Mouse (Mus musculus) kidney, embryonic 14.5 days (tissue): ENCODE measurements around the gene Krtap3-3. TPM values are rescaled to one million over a fixed set of nuclear protein-coding genes. Genes with fewer than 3 reads are reported as not detected.

Experiments
- ATAC-seq: fragments of 200-750 bp; cut with Nextera tagmentation; 2 replicates; pipeline ENCODE4 v1.8.0; 2017; ENCODE audit warnings: moderate number of reproducible peaks, mild to moderate bottlenecking, moderate TSS enrichment, moderate library complexity; ENCODE audit not compliant: low FRiP score, low TSS enrichment
- H3K27ac ChIP-seq: fragments of 300-500 bp; sonication (generic); 2 replicates; pipeline ENCODE4 v1.5.1; 2014; ENCODE audit warnings: low read depth, mild to moderate bottlenecking, low read length, moderate library complexity, mixed read lengths
- H3K27me3 ChIP-seq: fragments of 300-500 bp; sonication (generic); 2 replicates; pipeline ENCODE4 v1.6.1; 2014; ENCODE audit warnings: mild to moderate bottlenecking, low read length; ENCODE audit not compliant: control insufficient read depth, insufficient read depth
- H3K36me3 ChIP-seq: fragments of 300-500 bp; sonication (generic); 2 replicates; pipeline ENCODE4 v1.6.1; 2014; ENCODE audit warnings: low read length, mixed read lengths; ENCODE audit not compliant: control insufficient read depth, insufficient read depth
- H3K4me1 ChIP-seq: fragments of 300-500 bp; sonication (generic); 2 replicates; pipeline ENCODE4 v1.6.1; 2014; ENCODE audit warnings: low read length, mixed read lengths; ENCODE audit not compliant: control insufficient read depth, insufficient read depth
- H3K4me2 ChIP-seq: fragments of 300-500 bp; sonication (generic); replicated peaks from 2 replicates; pipeline ENCODE4 v1.6.1; 2014; ENCODE audit warnings: low read depth, mild to moderate bottlenecking, low read length
- H3K4me3 ChIP-seq: fragments of 300-500 bp; sonication (generic); 2 replicates; pipeline ENCODE4 v1.5.1; 2014; ENCODE audit warnings: mild to moderate bottlenecking, low read length
- H3K9ac ChIP-seq: fragments of 300-500 bp; sonication (generic); 2 replicates; pipeline ENCODE4 v1.6.1; 2014; ENCODE audit warnings: low read depth, mild to moderate bottlenecking, low read length, moderate library complexity
- H3K9me3 ChIP-seq: fragments of 300-500 bp; sonication (generic); 2 replicates; pipeline ENCODE4 v1.6.1; 2016; ENCODE audit warnings: low read length; ENCODE audit not compliant: control insufficient read depth
- WGBS: fragments of 180-500 bp; shearing (Covaris S2); extraction: QIAGEN DNeasy Blood & Tissue Kit; methylation state at CpG from one replicate; pipeline ENCODE4 v1.1.7; 2014; 5-methylcytosine and 5-hydroxymethylcytosine counted together
- polyA plus RNA-seq: library from polyadenylated mRNA; unstranded; fragments of >200 nt; fragmentation: Nextera tagmentation; extraction: Ambion mirVana; gene quantifications from 2 replicates; pipeline ENCODE4 v1.2.1, GENCODE M21; 2014

The Krtap3-3 gene
- polyA plus RNA-seq, 1 experiment from 2014 or later: not detected

DNA sequence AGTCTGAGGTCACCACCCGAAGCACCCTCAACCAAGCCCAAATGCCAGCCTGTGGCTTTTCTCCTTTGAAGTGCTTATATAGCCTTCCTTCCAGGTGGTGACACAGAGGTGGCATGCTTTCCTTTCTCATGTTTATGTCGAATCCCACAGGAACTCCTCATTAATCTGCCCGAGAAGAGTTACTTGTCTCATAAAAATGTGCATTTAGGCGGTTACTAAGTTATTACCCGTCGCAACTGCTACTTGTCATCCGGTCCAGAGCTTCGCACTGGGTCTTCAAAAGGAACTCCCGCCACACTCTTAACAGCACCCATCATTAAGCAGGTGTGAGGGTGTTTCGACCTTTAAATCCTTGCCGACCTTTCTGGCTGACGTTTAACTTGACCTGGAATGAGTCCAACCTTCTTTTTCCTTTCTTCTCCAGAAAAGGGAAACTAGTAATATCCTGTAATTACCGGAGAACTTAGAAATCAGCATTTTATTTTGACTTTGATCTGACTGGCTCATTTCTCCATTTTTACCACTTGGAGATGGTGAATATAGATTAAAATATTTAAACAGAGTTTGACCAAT lies 29.3 kb downstream of the Krtap3-3 start, which contains the start of gene Krt39:
TSS of gene Krt39 (minus strand) at position 51 of the 573 bp plus-strand sequence.
- WGBS: 17% methylated on average over 13 of the region's 13 CpGs
- no peak within 1 kb of the TSS for H3K4me2 ChIP-seq
- H3K9ac ChIP-seq: no peak within 1 kb of the TSS
- no peak for ATAC-seq
- H3K9me3 ChIP-seq: no peaks in the 10 kb centered on the region
- no peak within 1 kb of the TSS for H3K4me3 ChIP-seq
- no peak within 1 kb of the TSS for H3K27ac ChIP-seq
- H3K4me1 ChIP-seq: no peaks in the 10 kb centered on the region
- no peaks in the 10 kb centered on the region for H3K27me3 ChIP-seq
- no peaks in the 10 kb centered on the region for H3K36me3 ChIP-seq

DNA sequence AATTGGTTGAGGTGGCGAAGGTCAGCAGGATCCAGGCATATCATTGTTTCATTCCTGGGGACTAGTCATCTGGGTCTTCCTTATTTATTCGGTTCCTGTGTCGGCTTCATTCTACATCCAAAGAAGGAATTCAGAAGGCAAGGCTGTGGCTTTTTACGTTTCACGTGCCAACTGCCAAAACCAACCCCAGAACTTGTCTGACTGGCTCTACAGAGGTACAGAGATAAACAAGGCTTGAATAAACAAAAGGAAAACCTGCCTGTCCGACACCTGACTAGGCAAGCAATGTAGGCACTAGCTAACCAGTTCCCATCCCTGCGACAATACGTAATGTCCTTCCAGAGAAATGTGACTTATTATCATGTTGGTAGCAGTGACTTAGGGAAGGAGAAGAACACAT lies 36.6 kb downstream of the Krtap3-3 start:
- H3K27me3 ChIP-seq: no peaks in the 10 kb centered on the region
- no peak for ATAC-seq
- no peak overlapping the region for H3K27ac ChIP-seq
- H3K36me3 ChIP-seq: no peaks in the 10 kb centered on the region
- no peak overlapping the region for H3K4me3 ChIP-seq
- no peak overlapping the region for H3K4me2 ChIP-seq
- H3K9me3 ChIP-seq: no peaks in the 10 kb centered on the region
- WGBS: 87% methylated on average over 8 of the region's 8 CpGs
- no peak overlapping the region for H3K9ac ChIP-seq
- H3K4me1 ChIP-seq: no peaks in the 10 kb centered on the region

Other genes starting within 250 kb of the Krtap3-3 start
- not detected in 2 replicates for gene Krt25, start 227.9 kb downstream of the Krtap3-3 start, polyA plus RNA-seq
- not detected in 2 replicates for gene Krt26, start 212.9 kb downstream of the Krtap3-3 start, polyA plus RNA-seq
- gene Krt27, start 199.8 kb downstream of the Krtap3-3 start, polyA plus RNA-seq: not detected in 2 replicates
- 0.18 TPM in 1 of 2 replicates, not detected in the other for gene Krt28, start 176.0 kb downstream of the Krtap3-3 start, polyA plus RNA-seq
- gene Krt10, start 161.5 kb downstream of the Krtap3-3 start, polyA plus RNA-seq: 31.3 and 37.5 TPM in 2 replicates
- not detected in 2 replicates for gene Krt12, start 128.6 kb downstream of the Krtap3-3 start, polyA plus RNA-seq
- gene Krt20, start 112.7 kb downstream of the Krtap3-3 start, polyA plus RNA-seq: 0.22 and 0.36 TPM in 2 replicates
- 24.7 and 33.3 TPM in 2 replicates for gene Krt23, start 57.7 kb downstream of the Krtap3-3 start, polyA plus RNA-seq
- gene Krt39, start 29.5 kb downstream of the Krtap3-3 start, polyA plus RNA-seq: 0.43 and 0.69 TPM in 2 replicates
- gene Krt40, start 7.7 kb downstream of the Krtap3-3 start, polyA plus RNA-seq: not detected in 2 replicates
- gene Krtap3-2, start 6.0 kb upstream of the Krtap3-3 start, polyA plus RNA-seq: not detected in 2 replicates
- gene Gm11939, start 8.6 kb upstream of the Krtap3-3 start, polyA plus RNA-seq: not detected in 2 replicates
- gene Krtap3-1, start 15.8 kb upstream of the Krtap3-3 start, polyA plus RNA-seq: not detected in 2 replicates
- gene Krtap1-5, start 30.2 kb upstream of the Krtap3-3 start, polyA plus RNA-seq: not detected in 2 replicates
- not detected in 2 replicates for gene Krtap1-4, start 32.8 kb upstream of the Krtap3-3 start, polyA plus RNA-seq
- gene Krtap1-3, start 40.5 kb upstream of the Krtap3-3 start, polyA plus RNA-seq: not detected in 2 replicates
- gene Krtap9-3, start 47.2 kb upstream of the Krtap3-3 start, polyA plus RNA-seq: not detected in 2 replicates
- not detected in 2 replicates for gene Gm11938, start 52.4 kb upstream of the Krtap3-3 start, polyA plus RNA-seq
- not detected in 2 replicates for gene Gm11937, start 59.3 kb upstream of the Krtap3-3 start, polyA plus RNA-seq
- gene Krtap2-4, start 64.0 kb upstream of the Krtap3-3 start, polyA plus RNA-seq: not detected in 2 replicates
- gene Gm11562, start 69.6 kb upstream of the Krtap3-3 start, polyA plus RNA-seq: not detected in 2 replicates
- not detected in 2 replicates for gene Krtap4-1, start 77.4 kb upstream of the Krtap3-3 start, polyA plus RNA-seq
- not detected in 2 replicates for gene Krtap4-2, start 84.2 kb upstream of the Krtap3-3 start, polyA plus RNA-seq
- gene Krtap4-7, start 93.2 kb upstream of the Krtap3-3 start, polyA plus RNA-seq: not detected in 2 replicates
- not detected in 2 replicates for gene Gm11555, start 99.4 kb upstream of the Krtap3-3 start, polyA plus RNA-seq
- gene Gm11563, start 108.1 kb upstream of the Krtap3-3 start, polyA plus RNA-seq: not detected in 2 replicates
- not detected in 2 replicates for gene Krtap4-6, start 115.1 kb upstream of the Krtap3-3 start, polyA plus RNA-seq
- not detected in 2 replicates for gene Gm14190, start 139.9 kb upstream of the Krtap3-3 start, polyA plus RNA-seq
- not detected in 2 replicates for gene Gm14180, start 183.4 kb upstream of the Krtap3-3 start, polyA plus RNA-seq
- gene Gm11595, start 222.0 kb upstream of the Krtap3-3 start, polyA plus RNA-seq: not detected in 2 replicates
- gene Krtap4-8, start 229.8 kb upstream of the Krtap3-3 start, polyA plus RNA-seq: not detected in 2 replicates
- gene Krtap4-9, start 234.3 kb upstream of the Krtap3-3 start, polyA plus RNA-seq: not detected in 2 replicates
- gene Gm11596, start 242.6 kb upstream of the Krtap3-3 start, polyA plus RNA-seq: not detected in 2 replicates
- not detected in 2 replicates for gene Gm11569, start 248.1 kb upstream of the Krtap3-3 start, polyA plus RNA-seq